Mouse (Mus musculus) cerebellum, adult 2 months (tissue): ENCODE measurements at regions not wholly inside any gene's neighbourhood (a gene's known extent, or its start where the extent isn't known, plus 50 kb on each side); places are given as distances from the start of the nearest gene placed in this dataset.

ENCODE experiments used
- DNase-seq, 2 experiments: peaks; one replicate each; pipeline ENCODE4 v3.0.0; 2021
- H3K27ac ChIP-seq: fragments of 200-500 bp; 2 replicates; pipeline ENCODE4 v1.5.1; 2012; ENCODE audit warnings: low read length, control low read depth, inconsistent platforms; ENCODE audit not compliant: insufficient read depth
- H3K27me3 ChIP-seq: fragments of 200-500 bp; 2 replicates; pipeline ENCODE4 v1.6.1; 2012; ENCODE audit warnings: inconsistent platforms, mild to moderate bottlenecking, low read length, moderate library complexity; ENCODE audit not compliant: control insufficient read depth, insufficient read depth
- H3K4me1 ChIP-seq: fragments of 200-500 bp; 2 replicates; pipeline ENCODE4 v1.6.1; 2011; ENCODE audit warnings: low read length; ENCODE audit not compliant: control insufficient read depth, insufficient read depth
- H3K4me3 ChIP-seq: fragments of 200-500 bp; replicated peaks from 2 replicates; pipeline ENCODE3; 2011; ENCODE audit warnings: mild to moderate bottlenecking, low read depth, low read length, control low read depth; ENCODE audit not compliant: insufficient read depth
- CTCF ChIP-seq: fragments of 200-500 bp; IDR thresholded peaks from 2 replicates; pipeline ENCODE4 v1.5.1; 2011; ENCODE audit warnings: low read depth, mild to moderate bottlenecking, control low read depth, low read length, moderate library complexity, borderline replicate concordance; ENCODE audit not compliant: insufficient read depth
- POLR2A ChIP-seq: fragments of 200-500 bp; IDR thresholded peaks from 2 replicates; pipeline ENCODE4 v1.6.1; 2011; ENCODE audit warnings: low read length, control low read depth, borderline replicate concordance; ENCODE audit not compliant: insufficient read depth
- WGBS: fragments of 180-500 bp; shearing (Covaris S2); methylation state at CpG from one replicate; pipeline ENCODE4 v1.1.7; 2018; 5-methylcytosine and 5-hydroxymethylcytosine counted together

GRCm38 (mm10) chr15:61096021-61096781, 173.4 kb upstream of the A1bg start:
- H3K4me1 ChIP-seq, result no peaks in the 10 kb centered on the region
- 58% methylated on average over 3 of the region's 3 CpGs for WGBS
- H3K27ac ChIP-seq, result no peak overlapping the region
- no peak overlapping the region for H3K4me3 ChIP-seq
- H3K27me3 ChIP-seq, result no peaks in the 10 kb centered on the region
- peak in 1 of 2 experiments; percentile 4 for DNase-seq
- TF ChIP-seq POLR2A (no peak), CTCF (peak; percentile 14; the same call in 1 of the 2 replicates)

- Histone ChIP-seq H3K27ac (no peak overlapping the region), H3K27me3 (no peaks in the 10 kb centered on the region), H3K4me3 (no peak overlapping the region), H3K4me1 (no peaks in the 10 kb centered on the region)
- DNase-seq, result no peak
- WGBS, result 40% methylated on average over 7 of the region's 7 CpGs
- no peak for TF ChIP-seq CTCF
- no peak for TF ChIP-seq POLR2A
Measured at GRCm38 (mm10) chr15:61055017-61055609, 132.3 kb upstream of the A1bg start.

GRCm38 (mm10) chr15:61051363-61051762, 128.6 kb upstream of the A1bg start:
- TF ChIP-seq CTCF (no peak), POLR2A (no peak)
- WGBS, result 64% methylated on average over 4 of the region's 4 CpGs
- no peaks in the 10 kb centered on the region for H3K4me1 ChIP-seq

GRCm38 (mm10) chr15:61009509-61009908, 86.7 kb upstream of the A1bg start:
- Histone ChIP-seq H3K4me3 (no peak overlapping the region), H3K27ac (no peak overlapping the region), H3K27me3 (no peaks in the 10 kb centered on the region), H3K4me1 (no peaks in the 10 kb centered on the region)
- 91% methylated on average over 3 of the region's 3 CpGs for WGBS
- DNase-seq, result no peak
- no peak for TF ChIP-seq CTCF
- TF ChIP-seq POLR2A, result no peak

More at GRCm38 (mm10) chr15:61051363-61051762, 128.6 kb upstream of the A1bg start:
- Histone ChIP-seq H3K27me3 (no peaks in the 10 kb centered on the region), H3K27ac (no peak overlapping the region), H3K4me3 (no peak overlapping the region)
- no peak for DNase-seq

GRCm38 (mm10) chr15:61007461-61008059, 84.7 kb upstream of the A1bg start:
- no peaks in the 10 kb centered on the region for H3K4me1 ChIP-seq
- no peak for TF ChIP-seq POLR2A
- H3K27me3 ChIP-seq, result no peaks in the 10 kb centered on the region
- 61% methylated on average over 3 of the region's 3 CpGs for WGBS
- no peak for DNase-seq
- no peak overlapping the region for H3K4me3 ChIP-seq
- H3K27ac ChIP-seq, result no peak overlapping the region

- TF ChIP-seq POLR2A (no peak), CTCF (no peak)
- no peaks in the 10 kb centered on the region for H3K27me3 ChIP-seq
- H3K4me1 ChIP-seq, result no peaks in the 10 kb centered on the region
- H3K27ac ChIP-seq, result no peak overlapping the region
- no peak for DNase-seq
- no peak overlapping the region for H3K4me3 ChIP-seq
- 38% methylated on average over 4 of the region's 4 CpGs for WGBS
Measured at GRCm38 (mm10) chr15:61006608-61007007, 83.8 kb upstream of the A1bg start.

GRCm38 (mm10) chr15:60993971-60994690, 71.3 kb upstream of the A1bg start:
- H3K27me3 ChIP-seq, result no peaks in the 10 kb centered on the region
- no peak for DNase-seq
- 85% methylated on average over 4 of the region's 4 CpGs for WGBS
- H3K4me1 ChIP-seq, result no peaks in the 10 kb centered on the region
- TF ChIP-seq POLR2A (no peak), CTCF (no peak)
- H3K4me3 ChIP-seq, result no peak overlapping the region
- H3K27ac ChIP-seq, result no peak overlapping the region
